Mouse (Mus musculus): Measurements from ENCODE around the gene Orai3. TPM values are rescaled to one million over a fixed set of nuclear protein-coding genes. Genes with fewer than 3 reads are reported as not detected.
"Not testable (repeated sequence)": the region's sequence is repeated elsewhere in the genome, so short reads cannot be mapped to it uniquely, and the experiment has no call there.

Gene Orai3
- 25.1 and 26.7 TPM in 2 replicates for polyA plus RNA-seq (2015; fragmentation: Nextera tagmentation; extraction: Ambion mirVana)

DNA sequence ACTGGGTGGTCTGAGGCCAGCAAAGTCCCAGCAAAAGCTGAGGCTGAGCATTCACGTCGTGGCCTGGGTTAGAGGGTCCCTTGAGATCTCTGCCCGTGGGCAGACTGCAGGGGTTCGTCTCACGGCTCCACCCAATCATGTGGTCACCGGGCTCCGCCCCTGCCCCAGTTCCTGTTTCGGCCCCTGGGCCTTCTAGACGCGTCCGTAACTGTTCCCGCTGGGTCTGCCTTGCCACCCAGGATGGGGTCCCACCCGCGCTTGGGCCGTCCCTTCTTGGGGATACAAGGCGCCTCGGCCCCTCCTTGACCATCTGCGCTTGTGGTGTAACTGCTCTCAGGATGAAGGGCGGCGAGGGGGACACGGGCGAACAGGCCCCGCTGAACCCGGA lies at the start of gene Orai3:
Orai3 (plus strand) TSS at position 165 of the 388 bp plus-strand sequence.
- H3K27me3 ChIP-seq = no peaks in the 10 kb centered on the region
- H3K4me1 ChIP-seq = peaks cover 33% of the 10 kb centered on the region
- H3K4me3 ChIP-seq (replicated peaks) = peak within 1 kb of the TSS; percentile 81
- WGBS = under 1% methylated on average over 24 of the region's 24 CpGs
- H3K4me2 ChIP-seq = peak within 1 kb of the TSS; percentile 94
- H3K36me3 ChIP-seq = peaks cover 42% of the 10 kb centered on the region
- peak within 1 kb of the TSS; percentile 98 for H3K27ac ChIP-seq
- H3K9me3 ChIP-seq (replicated peaks) = no peaks in the 10 kb centered on the region
- peak within 1 kb of the TSS; percentile 91 for H3K9ac ChIP-seq
- ATAC-seq (replicated peaks; ENCODE audit: low FRiP score) = peak; percentile 86

DNA sequence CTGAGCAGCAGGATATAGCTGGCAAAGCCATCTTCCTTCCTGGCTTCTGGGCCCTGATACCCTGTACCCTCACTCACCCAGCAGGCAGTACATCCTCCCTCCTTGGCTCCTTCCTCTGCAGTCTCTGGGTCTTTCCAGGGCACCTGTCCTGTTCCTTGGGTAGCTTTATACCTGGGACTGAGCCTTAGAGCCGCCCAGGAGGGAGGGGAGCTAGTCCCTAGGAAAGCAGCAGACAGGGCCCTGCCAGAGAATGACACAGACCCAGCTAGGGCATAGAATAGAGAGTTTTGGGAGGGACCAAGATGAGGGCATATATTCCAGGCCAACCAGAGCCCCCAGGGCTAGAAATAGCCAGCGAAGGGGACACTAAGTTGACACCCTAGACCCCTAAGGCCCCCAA lies 44.1 kb upstream of the Orai3 start:
- no peak overlapping the region for H3K27ac ChIP-seq
- no peak overlapping the region for H3K4me3 ChIP-seq (replicated peaks)
- 60% methylated on average over 2 of the region's 2 CpGs for WGBS
- no peaks in the 10 kb centered on the region for H3K27me3 ChIP-seq
- no peaks in the 10 kb centered on the region for H3K9me3 ChIP-seq (replicated peaks)
- no peak overlapping the region for H3K4me2 ChIP-seq
- no peaks in the 10 kb centered on the region for H3K4me1 ChIP-seq
- no peak overlapping the region for H3K9ac ChIP-seq
- H3K36me3 ChIP-seq = no peaks in the 10 kb centered on the region
- no peak for ATAC-seq (replicated peaks; ENCODE audit: low FRiP score)

DNA sequence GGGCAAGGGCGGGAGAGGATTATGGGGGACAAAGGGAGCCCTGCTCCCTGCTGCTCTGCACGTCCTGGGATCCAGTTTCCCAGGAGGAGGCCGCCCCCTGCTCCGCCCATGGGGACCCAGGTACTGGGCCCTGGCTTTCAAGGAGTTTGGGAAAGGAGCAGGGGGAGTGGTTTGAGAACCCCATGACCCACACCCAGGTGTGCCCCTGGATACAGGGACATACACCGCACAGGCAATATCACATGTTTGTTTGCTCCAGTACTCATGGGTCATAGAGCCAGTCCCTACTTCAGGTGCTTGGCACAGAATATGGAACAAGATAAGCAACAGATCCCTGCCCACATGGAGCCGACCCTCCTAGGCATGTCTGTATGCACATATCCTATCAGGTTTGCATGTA lies 43.7 kb upstream of the Orai3 start:
- ATAC-seq (replicated peaks; ENCODE audit: low FRiP score) = no peak
- no peak overlapping the region for H3K4me2 ChIP-seq
- H3K9ac ChIP-seq = no peak overlapping the region
- H3K9me3 ChIP-seq (replicated peaks) = no peaks in the 10 kb centered on the region
- no peaks in the 10 kb centered on the region for H3K27me3 ChIP-seq
- no peak overlapping the region for H3K4me3 ChIP-seq (replicated peaks)
- no peak overlapping the region for H3K27ac ChIP-seq
- WGBS = 63% methylated on average over 6 of the region's 6 CpGs
- no peaks in the 10 kb centered on the region for H3K36me3 ChIP-seq
- no peaks in the 10 kb centered on the region for H3K4me1 ChIP-seq

DNA sequence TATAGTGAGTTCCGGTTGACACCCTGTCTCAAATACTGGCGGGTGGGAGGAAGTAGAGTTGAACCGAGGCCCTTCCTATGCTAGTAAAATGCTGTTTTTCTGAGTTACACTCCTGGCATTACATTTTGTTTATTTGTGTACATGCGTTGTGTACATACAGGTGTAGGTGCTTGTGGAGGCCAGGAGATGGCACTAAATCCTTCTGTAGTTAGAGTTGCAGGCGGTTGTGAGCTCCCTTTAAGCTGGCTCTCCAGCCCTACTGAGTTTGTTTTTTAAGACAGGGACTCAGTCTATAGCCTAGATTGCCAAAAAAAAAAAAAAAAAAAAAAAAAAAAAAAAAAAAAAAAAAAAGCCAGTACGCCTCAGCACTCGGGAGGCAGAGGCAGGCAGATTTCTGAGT lies 41.7 kb upstream of the Orai3 start:
- WGBS = 87% methylated on average over 7 of the region's 7 CpGs

DNA sequence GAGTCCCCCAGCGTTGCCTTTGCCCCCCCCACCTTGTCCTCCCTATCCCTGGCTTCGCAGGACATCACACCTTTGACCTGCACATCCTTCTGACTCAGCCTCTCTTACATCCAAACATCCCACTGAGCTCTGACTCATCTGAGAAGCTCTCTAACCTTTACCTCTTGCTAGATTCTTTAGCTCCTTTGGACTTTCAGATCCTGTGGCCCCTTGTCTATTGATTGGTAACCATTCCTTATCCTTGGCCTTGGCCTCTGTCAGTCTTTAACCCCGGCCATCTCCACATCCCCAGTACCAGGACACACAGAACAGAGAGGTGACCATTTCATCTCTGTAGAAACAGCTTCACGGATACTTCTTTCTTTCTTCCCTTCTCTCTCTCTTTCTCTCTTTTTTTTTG lies 39.4 kb upstream of the Orai3 start:
- no peak for ATAC-seq (replicated peaks; ENCODE audit: low FRiP score)
- Histone ChIP-seq H3K4me3 (replicated peaks) (no peak overlapping the region), H3K27me3 (no peaks in the 10 kb centered on the region), H3K4me1 (no peaks in the 10 kb centered on the region), H3K9ac (no peak overlapping the region), H3K4me2 (no peak overlapping the region), H3K9me3 (replicated peaks) (no peaks in the 10 kb centered on the region), H3K27ac (no peak overlapping the region), H3K36me3 (no peaks in the 10 kb centered on the region)
- WGBS = 66% methylated on average over 4 of the region's 4 CpGs

More for the DNA sequence above, 41.7 kb upstream of the Orai3 start:
- H3K9me3 ChIP-seq (replicated peaks) = no peaks in the 10 kb centered on the region
- H3K36me3 ChIP-seq = no peaks in the 10 kb centered on the region
- no peaks in the 10 kb centered on the region for H3K27me3 ChIP-seq
- no peak overlapping the region for H3K4me2 ChIP-seq
- no peaks in the 10 kb centered on the region for H3K4me1 ChIP-seq
- H3K9ac ChIP-seq = no peak overlapping the region
- no peak overlapping the region for H3K4me3 ChIP-seq (replicated peaks)
- no peak overlapping the region for H3K27ac ChIP-seq
- no peak for ATAC-seq (replicated peaks; ENCODE audit: low FRiP score)

DNA sequence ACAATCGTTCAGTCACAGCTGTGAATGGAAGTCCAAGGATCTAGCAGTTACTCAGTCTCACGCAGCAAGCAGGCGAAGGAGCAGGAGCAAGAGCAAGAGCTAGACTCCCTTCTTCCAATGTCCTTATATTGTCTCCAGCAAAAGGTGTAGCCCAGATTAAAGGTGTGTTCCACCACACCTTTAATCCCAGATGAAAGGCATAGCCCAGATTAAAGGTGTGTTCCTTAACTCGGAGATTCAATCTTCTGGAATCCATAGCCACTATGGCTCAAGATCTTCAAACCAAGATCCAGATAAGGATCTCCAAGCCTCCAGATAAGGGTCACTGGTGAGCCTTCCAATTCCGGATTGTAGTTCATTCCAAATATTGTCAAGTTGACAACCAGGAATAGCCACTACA lies 37.5 kb upstream of the Orai3 start, which contains the start of gene Ctf2:
Ctf2 (minus strand) TSS at position 101 of the 400 bp plus-strand sequence.
- not testable (repeated sequence) for H3K4me3 ChIP-seq (replicated peaks); H3K9ac ChIP-seq; ATAC-seq (replicated peaks; ENCODE audit: low FRiP score); H3K27me3 ChIP-seq; H3K36me3 ChIP-seq; H3K9me3 ChIP-seq (replicated peaks); H3K4me2 ChIP-seq; H3K4me1 ChIP-seq; H3K27ac ChIP-seq
- WGBS = no CpG with 5 or more reads among the region's 5 CpGs

DNA sequence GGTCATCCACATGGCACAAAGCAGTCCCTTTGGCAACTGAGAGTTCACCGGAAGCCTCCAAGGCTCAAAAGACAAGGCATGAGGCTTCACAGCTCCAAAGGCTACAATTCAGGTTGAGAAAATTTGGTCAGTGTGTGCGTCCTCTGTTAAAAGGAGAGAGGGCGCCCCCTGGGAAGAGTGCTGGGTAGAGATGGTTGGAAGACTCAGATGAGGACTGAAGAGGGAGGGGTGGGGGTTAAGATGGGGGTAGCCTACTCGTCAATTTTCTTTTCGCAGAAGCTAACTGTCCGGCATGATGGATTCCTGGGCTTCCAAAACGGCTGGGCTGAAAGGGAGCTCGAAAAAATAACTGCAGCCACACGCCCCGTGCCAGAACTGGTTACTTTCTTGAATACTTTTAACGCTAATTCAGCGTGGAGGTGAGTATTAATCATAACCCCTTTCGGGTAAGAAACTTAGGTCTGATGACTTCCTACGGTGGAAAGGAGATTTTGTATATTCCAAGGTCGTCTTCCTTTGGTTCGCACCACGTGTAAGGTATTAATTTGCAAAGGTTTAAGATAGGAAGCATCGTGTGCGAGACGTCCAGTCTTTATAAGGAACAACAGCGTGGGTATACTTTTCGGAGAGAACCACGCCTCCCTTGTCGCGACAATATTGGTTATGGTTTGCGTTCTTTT lies 25.1 kb upstream of the Orai3 start, which contains the start of gene Fbxl19:
Fbxl19 (plus strand) TSS at position 178 of the 680 bp plus-strand sequence.
- WGBS = under 1% methylated on average over 26 of the region's 26 CpGs
- no peaks in the 10 kb centered on the region for H3K27me3 ChIP-seq
- ATAC-seq (replicated peaks; ENCODE audit: low FRiP score) = no peak

DNA sequence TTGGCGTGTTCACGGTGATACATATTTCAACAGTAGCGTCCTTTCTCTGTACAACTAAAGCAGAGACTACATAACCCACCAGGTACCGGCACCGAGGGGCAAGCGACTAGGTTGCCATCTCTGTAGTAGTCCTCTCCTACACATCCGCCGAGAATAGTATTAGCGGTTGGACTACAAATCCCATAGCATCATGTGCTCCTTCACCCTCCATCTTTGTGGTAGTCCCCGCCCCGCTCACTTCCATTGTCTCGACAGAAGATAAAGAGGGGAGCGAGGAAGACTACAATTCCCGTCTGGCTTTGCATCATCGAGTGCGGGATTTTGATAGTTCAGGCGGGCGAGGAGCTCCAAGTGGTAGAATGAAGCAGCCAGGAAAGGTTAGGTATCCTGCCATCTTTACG lies 24.4 kb upstream of the Orai3 start:
- no peaks in the 10 kb centered on the region for H3K9me3 ChIP-seq (replicated peaks)
- ATAC-seq (replicated peaks; ENCODE audit: low FRiP score) = peak; percentile 84
- H3K9ac ChIP-seq = peak overlapping the region; percentile 85
- under 1% methylated on average over 19 of the region's 19 CpGs for WGBS
- H3K4me2 ChIP-seq = peak overlapping the region; percentile 76
- peaks cover 24% of the 10 kb centered on the region for H3K36me3 ChIP-seq
- no peaks in the 10 kb centered on the region for H3K27me3 ChIP-seq
- H3K4me3 ChIP-seq (replicated peaks) = peak overlapping the region; percentile 93
- peak overlapping the region; percentile 96 for H3K27ac ChIP-seq
- H3K4me1 ChIP-seq = peaks cover 25% of the 10 kb centered on the region

More for the DNA sequence above, 25.1 kb upstream of the Orai3 start, which contains the start of gene Fbxl19:
- H3K9me3 ChIP-seq (replicated peaks) = no peaks in the 10 kb centered on the region
- peaks cover 17% of the 10 kb centered on the region for H3K36me3 ChIP-seq
- peak within 1 kb of the TSS; percentile 96 for H3K27ac ChIP-seq
- peak within 1 kb of the TSS; percentile 85 for H3K9ac ChIP-seq
- peak within 1 kb of the TSS; percentile 93 for H3K4me3 ChIP-seq (replicated peaks)
- peaks cover 25% of the 10 kb centered on the region for H3K4me1 ChIP-seq
- H3K4me2 ChIP-seq = peak within 1 kb of the TSS; percentile 76

DNA sequence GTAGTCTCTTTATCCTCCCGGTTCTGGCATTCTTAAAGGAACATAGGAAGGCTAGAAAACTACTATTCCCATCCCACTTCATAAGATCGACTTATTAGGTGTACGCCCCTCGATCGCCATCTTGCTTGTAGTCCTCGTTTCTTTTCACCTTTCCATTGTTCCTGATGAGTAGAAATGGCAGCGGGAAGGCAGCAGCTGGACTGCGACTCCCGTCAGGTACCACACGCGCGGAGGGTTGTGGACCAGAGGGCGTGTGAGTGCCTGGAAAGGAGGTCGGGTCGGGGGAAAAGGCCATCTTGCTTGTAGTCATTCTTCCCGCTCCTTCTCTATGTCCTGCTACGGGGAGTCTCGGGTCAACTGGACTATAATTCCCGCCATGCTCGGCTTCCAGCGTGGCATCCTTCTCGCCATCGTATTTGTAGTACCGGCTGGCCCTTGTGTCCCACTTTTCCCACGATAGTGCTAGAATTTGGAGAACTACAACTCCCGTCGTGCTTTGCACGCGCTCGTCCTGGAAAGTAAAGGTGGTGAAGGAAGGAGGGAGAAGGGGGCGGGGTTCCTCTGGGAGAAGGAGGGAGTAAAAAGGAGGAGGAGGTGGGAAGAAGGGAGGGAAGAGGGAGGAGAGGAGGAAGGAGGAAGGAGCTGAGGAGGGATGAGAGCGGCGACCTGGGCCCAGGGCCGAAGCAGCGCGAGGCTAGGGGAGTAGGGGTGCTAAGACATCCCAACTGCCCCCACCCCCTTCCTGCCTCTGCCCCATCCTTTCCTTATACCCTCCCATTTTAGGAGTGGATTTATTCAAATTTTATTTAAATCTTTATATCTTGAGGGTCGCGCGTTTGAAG lies 23.7 kb upstream of the Orai3 start:
- H3K9me3 ChIP-seq (replicated peaks) = no peaks in the 10 kb centered on the region
- no peaks in the 10 kb centered on the region for H3K27me3 ChIP-seq
- WGBS = under 1% methylated on average over 36 of the region's 39 CpGs
- H3K4me2 ChIP-seq = peak overlapping the region; percentile 76
- peak overlapping the region; percentile 96 for H3K27ac ChIP-seq
- H3K9ac ChIP-seq = peak overlapping the region; percentile 85
- H3K4me3 ChIP-seq (replicated peaks) = peak overlapping the region; percentile 93
- peaks cover 30% of the 10 kb centered on the region for H3K36me3 ChIP-seq
- peak; percentile 87 for ATAC-seq (replicated peaks; ENCODE audit: low FRiP score)
- peaks cover 25% of the 10 kb centered on the region for H3K4me1 ChIP-seq

DNA sequence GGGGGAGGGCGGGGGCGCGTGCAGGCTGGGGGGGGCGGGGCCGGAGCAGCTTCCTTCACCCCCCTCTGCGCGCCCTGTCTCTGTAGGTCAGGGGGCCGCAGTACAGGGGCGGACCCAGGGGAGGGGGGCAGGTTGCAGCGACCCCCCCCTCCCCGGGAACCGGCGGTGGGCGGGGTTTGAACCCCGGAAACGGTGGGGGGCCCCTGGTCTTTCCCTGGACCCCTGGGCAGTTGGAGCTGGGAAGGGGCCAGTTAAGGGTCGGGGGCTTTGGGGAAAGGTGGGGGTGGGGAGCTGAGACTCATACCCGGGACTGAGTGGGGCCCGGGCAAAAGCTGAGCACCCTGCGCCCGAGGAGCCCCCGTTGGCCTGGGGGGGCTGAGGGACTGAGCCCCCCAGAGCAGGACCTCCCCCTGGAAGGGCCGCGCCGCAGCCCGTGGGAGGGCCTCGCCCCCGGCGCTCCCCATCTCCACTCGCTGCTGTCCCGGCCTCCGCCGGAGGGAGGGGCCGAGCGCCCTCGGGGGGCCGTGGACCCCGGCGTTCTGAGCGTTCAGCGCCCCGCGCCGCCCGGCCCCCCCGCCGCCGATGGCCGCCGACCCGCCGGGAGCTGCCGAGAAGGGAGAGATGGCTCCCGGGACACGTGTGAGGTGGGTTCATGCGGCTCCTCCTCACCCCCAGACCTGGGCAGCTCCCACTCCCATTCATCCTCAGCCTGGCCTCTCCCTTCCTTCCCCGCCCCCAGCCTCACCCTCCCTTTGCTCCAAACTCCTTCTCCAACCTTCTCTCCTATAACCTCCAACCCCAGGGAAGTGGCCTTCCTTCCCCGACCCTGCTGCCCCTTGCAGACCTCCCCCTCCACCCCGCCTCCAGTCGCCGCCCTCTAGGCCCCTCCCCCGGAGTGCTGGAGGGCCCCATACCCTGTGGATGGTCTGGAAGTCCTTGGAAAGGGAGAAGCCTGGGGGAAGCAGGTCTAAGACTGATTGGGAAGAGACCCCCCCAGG lies 22.8 kb upstream of the Orai3 start:
- peaks cover 39% of the 10 kb centered on the region for H3K36me3 ChIP-seq
- H3K9ac ChIP-seq = peak overlapping the region; percentile 85
- peak overlapping the region; percentile 93 for H3K4me3 ChIP-seq (replicated peaks)
- peak; percentile 25 for ATAC-seq (replicated peaks; ENCODE audit: low FRiP score)
- peak overlapping the region; percentile 96 for H3K27ac ChIP-seq
- WGBS = under 1% methylated on average over 32 of the region's 62 CpGs
- no peaks in the 10 kb centered on the region for H3K27me3 ChIP-seq
- H3K9me3 ChIP-seq (replicated peaks) = no peaks in the 10 kb centered on the region
- H3K4me1 ChIP-seq = peaks cover 25% of the 10 kb centered on the region
- peak overlapping the region; percentile 76 for H3K4me2 ChIP-seq

DNA sequence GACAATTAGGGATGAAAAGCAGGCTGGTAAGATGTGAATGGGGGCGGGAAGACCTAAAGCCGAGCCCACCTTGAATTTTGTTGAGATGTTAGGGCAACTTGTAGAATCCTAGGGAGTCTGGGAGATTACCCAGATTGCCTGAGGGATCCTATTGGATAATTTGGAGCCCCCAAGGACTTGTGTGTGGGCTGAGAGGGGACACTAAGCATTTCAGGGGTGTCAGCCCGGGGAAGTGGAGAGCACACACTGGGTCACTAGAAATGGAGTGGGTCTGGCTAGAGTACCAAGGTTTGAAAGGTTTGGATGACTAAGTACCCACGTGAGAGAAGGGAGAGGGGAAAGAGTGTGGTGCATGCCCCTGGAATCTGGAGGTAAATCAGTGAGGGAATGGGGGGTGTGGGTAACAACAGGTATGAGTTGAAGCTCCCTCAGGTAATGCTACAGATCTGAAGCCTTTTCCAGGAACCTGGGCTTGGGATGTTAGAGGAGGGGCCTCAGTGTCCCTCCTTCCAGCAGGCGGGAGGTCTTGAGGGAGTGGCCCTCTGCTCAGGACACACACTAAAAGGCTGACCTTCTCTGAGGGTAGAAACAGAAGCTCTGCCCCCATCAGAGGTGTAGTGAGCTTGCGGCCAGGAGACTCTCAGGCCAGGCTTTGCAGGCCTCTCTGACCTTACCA lies 21.9 kb upstream of the Orai3 start:
- WGBS = 32% methylated on average over 6 of the region's 6 CpGs
- Histone ChIP-seq H3K4me1 (peaks cover 25% of the 10 kb centered on the region), H3K27ac (peak overlapping the region; percentile 96), H3K27me3 (no peaks in the 10 kb centered on the region), H3K9me3 (replicated peaks) (no peaks in the 10 kb centered on the region), H3K4me3 (replicated peaks) (peak overlapping the region; percentile 93), H3K9ac (peak overlapping the region; percentile 85), H3K4me2 (peak overlapping the region; percentile 76), H3K36me3 (peaks cover 48% of the 10 kb centered on the region)
- ATAC-seq (replicated peaks; ENCODE audit: low FRiP score) = no peak
